Comparison of ENCODE assay signal across 8 mouse cellular contexts in the genomic region with DNA sequence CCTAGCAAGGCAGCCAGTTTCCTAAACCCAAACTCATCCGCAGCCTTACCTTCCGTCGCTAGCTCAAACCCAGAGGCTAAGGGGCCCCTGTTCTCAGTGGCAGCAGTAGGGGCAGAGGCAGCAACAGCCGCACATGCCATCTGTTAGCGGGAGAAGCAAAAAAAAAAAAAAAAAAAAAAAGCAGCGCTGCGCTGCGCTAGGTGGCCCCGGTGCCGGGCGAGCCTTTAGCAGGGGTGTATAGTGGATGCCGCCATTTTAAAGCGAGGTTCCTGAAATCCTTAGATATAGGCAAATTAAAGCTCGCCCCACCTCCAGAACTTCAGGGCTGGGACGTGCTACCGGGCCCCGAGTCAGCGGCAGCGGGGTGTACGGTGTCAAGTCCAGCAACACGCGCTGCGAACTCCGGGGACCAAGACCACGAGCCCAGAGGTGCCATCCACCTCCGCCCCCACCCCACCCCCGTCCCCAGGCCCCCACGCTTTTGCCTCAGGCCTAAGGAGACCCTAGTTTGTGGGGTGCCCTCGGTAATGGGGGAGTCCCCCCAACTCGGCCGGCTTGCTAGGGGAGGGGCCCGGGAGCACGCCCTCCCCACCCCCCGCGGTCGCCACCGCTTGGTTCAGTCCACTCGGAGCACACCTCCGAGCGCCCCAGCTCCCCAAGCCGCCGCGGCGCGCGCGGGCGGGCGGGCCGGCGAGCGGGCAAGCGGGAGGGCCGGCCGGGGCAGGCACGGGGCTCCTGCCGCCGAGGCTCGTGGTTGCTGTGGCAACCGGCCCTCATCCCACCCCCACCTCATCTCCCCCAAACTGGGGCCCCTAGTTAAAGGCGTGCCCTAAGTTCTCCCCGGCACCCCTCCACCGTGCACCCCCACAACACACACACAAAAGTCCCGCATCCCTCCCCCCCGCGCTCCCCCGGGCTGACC. TPM values are rescaled to one million over a fixed set of nuclear protein-coding genes. Genes with fewer than 3 reads are reported as not detected.
DNase-seq lines count a peak whose midpoint lies in the region; ATAC-seq lines count a peak whose summit lies in the region.

No protein-coding gene starts in this region.

- H3K4me2 ChIP-seq in embryonic facial prominence, embryonic 12.5 days (replicated peaks) = peak overlapping the region; percentile 52
- peak overlapping the region; percentile 62 for H3K4me2 ChIP-seq in midbrain, embryonic 11.5 days

- peak; percentile 85 for DNase-seq in CD4-positive, CD25-positive, alpha-beta regulatory T cell, adult 2 months (ENCODE audit: low read depth, low spot score)
- peak; percentile 70 for DNase-seq in adrenal gland, postnatal 10 days
- DNase-seq in heart, postnatal 10 days = peak; percentile 30 to 45
- peak; percentile 72 for DNase-seq in limb, embryonic 10.5 days (ENCODE audit: low spot score)
- peak; percentile 92 for DNase-seq in midbrain, embryonic 11.5 days (ENCODE audit: low spot score, missing footprints)
- DNase-seq in spleen, postnatal 36 days (ENCODE audit: low spot score in 2 of 2) = peak; percentile 76 to 81
- DNase-seq in layer of hippocampus, adult 11-12 months (ENCODE audit: low spot score) = no peak

- intact Hi-C loops in heart, postnatal 10 days (cut with DNase I) = loop anchor here (10.0 kb wide), 1 partner anchor 170 kb away; no protein-coding TSS in a partner anchor

- peak overlapping the region; percentile 74 for H3K27ac ChIP-seq in embryonic facial prominence, embryonic 12.5 days
- H3K27ac ChIP-seq in limb, embryonic 10.5 days = peak overlapping the region; percentile 92
- H3K27ac ChIP-seq in midbrain, embryonic 11.5 days (ENCODE audit: low read depth, low read length) = no peak overlapping the region

- H3K36me3 ChIP-seq in embryonic facial prominence, embryonic 12.5 days = no peaks in the 10 kb centered on the region
- no peaks in the 10 kb centered on the region for H3K36me3 ChIP-seq in limb, embryonic 10.5 days
- no peaks in the 10 kb centered on the region for H3K36me3 ChIP-seq in midbrain, embryonic 11.5 days (ENCODE audit: control insufficient read depth, insufficient read depth, low read length)

- H3K4me1 ChIP-seq in embryonic facial prominence, embryonic 12.5 days = no peaks in the 10 kb centered on the region
- 0 out of 2 replicates have a peak, but pooled peaks cover 3% of the 10 kb centered on the region for H3K4me1 ChIP-seq in limb, embryonic 10.5 days
- H3K4me1 ChIP-seq in midbrain, embryonic 11.5 days (ENCODE audit: control insufficient read depth, insufficient read depth, low read length) = no peaks in the 10 kb centered on the region

- peak overlapping the region; percentile 60 for H3K9ac ChIP-seq in embryonic facial prominence, embryonic 12.5 days
- H3K9ac ChIP-seq in midbrain, embryonic 11.5 days (ENCODE audit: low read length) = peak overlapping the region; percentile 50

- no peaks in the 10 kb centered on the region for H3K9me3 ChIP-seq in embryonic facial prominence, embryonic 12.5 days
- H3K9me3 ChIP-seq in limb, embryonic 10.5 days (replicated peaks) = no peaks in the 10 kb centered on the region
- no peaks in the 10 kb centered on the region for H3K9me3 ChIP-seq in midbrain, embryonic 11.5 days (ENCODE audit: control insufficient read depth, low read length)

- WGBS in embryonic facial prominence, embryonic 12.5 days = 17% methylated on average over 65 of the region's 67 CpGs
- 15% methylated on average over 52 of the region's 67 CpGs for WGBS in limb, embryonic 10.5 days
- 21% methylated on average over 29 of the region's 67 CpGs for WGBS in midbrain, embryonic 11.5 days

- no peaks in the 10 kb centered on the region for H3K27me3 ChIP-seq in embryonic facial prominence, embryonic 12.5 days
- peaks cover 40% of the 10 kb centered on the region for H3K27me3 ChIP-seq in limb, embryonic 10.5 days (ENCODE audit: low read depth, poor library complexity, severe bottlenecking)
- H3K27me3 ChIP-seq in midbrain, embryonic 11.5 days (ENCODE audit: control insufficient read depth, insufficient read depth, low read length) = peaks cover 9% of the 10 kb centered on the region; the same call in 1 of the 2 replicates

- peak; percentile 72 for ATAC-seq in embryonic facial prominence, embryonic 12.5 days (ENCODE audit: insufficient number of reproducible peaks, insufficient read depth, low FRiP score, low TSS enrichment)
- ATAC-seq in midbrain, embryonic 11.5 days (ENCODE audit: low FRiP score) = peak; percentile 92

- peak overlapping the region; percentile 50 for H3K4me3 ChIP-seq in embryonic facial prominence, embryonic 12.5 days
- peak overlapping the region; percentile 62 for H3K4me3 ChIP-seq in limb, embryonic 10.5 days
- peak overlapping the region; percentile 48 for H3K4me3 ChIP-seq in midbrain, embryonic 11.5 days (ENCODE audit: low read depth, low read length)

RNA-seq across cellular contexts. Expression of a gene that starts 1.4 kb away (rescaled TPM):
- 10 to 100 TPM in 1 of 2 experiments, 1 to 10 TPM in 1; 7.7 to 10.4 TPM for total RNA-seq in adrenal gland, postnatal 10 days (2021)
- 11.7 and 12.1 TPM in 2 replicates for polyA plus RNA-seq in embryonic facial prominence, embryonic 12.5 days (2016; fragmentation: Nextera tagmentation; extraction: Ambion mirVana)
- 1 to 10 TPM; 4.7 to 7.6 TPM for total RNA-seq in heart, postnatal 10 days (2021)
- 18.9 and 19.5 TPM in 2 replicates for polyA plus RNA-seq in limb, embryonic 10.5 days (2016; fragmentation: Nextera tagmentation; extraction: Ambion mirVana)
- 4.2 and 4.3 TPM in 2 replicates for polyA plus RNA-seq in midbrain, embryonic 11.5 days (2014; fragmentation: Nextera tagmentation; extraction: Ambion mirVana)
